Mouse (Mus musculus) adrenal gland (tissue): ENCODE measurements around the gene Arpc1a.
"Not testable (repeated sequence)": the region's sequence is repeated elsewhere in the genome, so short reads cannot be mapped to it uniquely, and the experiment has no call there.

Experiments
- intact Hi-C: fragments of 180-260 bp; cut with DNase I; formaldehyde crosslinking; loops from one replicate; pipeline ENCODE4 v1.15.1; 2025
- long read RNA-seq, 2 experiments: library from polyadenylated mRNA; unstranded; transcript quantifications; one replicate each; pipeline ENCODE4 v2.0.0; 2020; ENCODE audit warnings: borderline replicate concordance in 1 of 2; ENCODE audit not compliant: insufficient replicate concordance in 1 of 2

Gene Arpc1a
- long read RNA-seq, experiment 1, transcript Arpc1a-201 (10 exons, 1,632 nt) = major isoform, 181 of 197 reads
- long read RNA-seq, experiment 1, partial matches to known transcripts = 9 of 197 reads
- long read RNA-seq, experiment 1, other reads (novel, unspliced or antisense) = 7 of 197 reads
- long read RNA-seq, experiment 2, transcript Arpc1a-201 (10 exons, 1,632 nt) = major isoform, 167 of 197 reads
- long read RNA-seq, experiment 2, partial matches to known transcripts = 18 of 197 reads
- long read RNA-seq, experiment 2, other reads (novel, unspliced or antisense) = 9 of 197 reads

GRCm38 (mm10) chr5:145083632-145084451, at the start of gene Arpc1a, which contains the start of gene Kpna7:
Arpc1a (plus strand) TSS chr5:145083830.
Kpna7 (minus strand) TSS chr5:145084030.
- intact Hi-C loops = loop anchor here (2.0 kb wide), 1 partner anchor 33 kb away; no protein-coding TSS in a partner anchor

GRCm38 (mm10) chr5:145041628-145042027, 42.0 kb upstream of the Arpc1a start:
- intact Hi-C loops = loop anchor here (1.0 kb wide), 1 partner anchor 10 kb away; no protein-coding TSS in a partner anchor

- intact Hi-C loops = loop anchor here (1.0 kb wide), 1 partner anchor 11 kb away; no protein-coding TSS in a partner anchor
Observed at GRCm38 (mm10) chr5:145042690-145043089, 40.9 kb upstream of the Arpc1a start, which contains the start of gene 1700018F24Rik. 1700018F24Rik (plus strand) TSS chr5:145042990.

GRCm38 (mm10) chr5:145054187-145054586, 29.4 kb upstream of the Arpc1a start:
- intact Hi-C loops = not testable (repeated sequence)

- intact Hi-C loops = no loop called here
Observed at GRCm38 (mm10) chr5:145057907-145058306, 25.7 kb upstream of the Arpc1a start.

GRCm38 (mm10) chr5:145058722-145059121, 24.9 kb upstream of the Arpc1a start:
- intact Hi-C loops = no loop called here

GRCm38 (mm10) chr5:145059524-145059923, 24.1 kb upstream of the Arpc1a start:
- intact Hi-C loops = no loop called here

- intact Hi-C loops = loop anchor here (5.0 kb wide), 1 partner anchor 48 kb away; no protein-coding TSS in a partner anchor
Observed at GRCm38 (mm10) chr5:145064765-145065340, 18.8 kb upstream of the Arpc1a start.

GRCm38 (mm10) chr5:145068863-145069262, 14.8 kb upstream of the Arpc1a start:
- intact Hi-C loops = loop anchor here (5.0 kb wide), 1 partner anchor 52 kb away; no protein-coding TSS in a partner anchor

GRCm38 (mm10) chr5:145069707-145070106, 13.9 kb upstream of the Arpc1a start:
- intact Hi-C loops = loop anchor here (5.0 kb wide), 1 partner anchor 52 kb away; no protein-coding TSS in a partner anchor

- intact Hi-C loops = no loop called here
Observed at GRCm38 (mm10) chr5:145071342-145071741, 12.3 kb upstream of the Arpc1a start.

- intact Hi-C loops = no loop called here
Observed at GRCm38 (mm10) chr5:145075081-145075480, 8.5 kb upstream of the Arpc1a start.

GRCm38 (mm10) chr5:145081866-145082613, 1.6 kb upstream of the Arpc1a start:
- intact Hi-C loops = loop anchor here (2.0 kb wide), 1 partner anchor 35 kb away; no protein-coding TSS in a partner anchor

GRCm38 (mm10) chr5:145083201-145083600, 429 bp upstream of the Arpc1a start:
- intact Hi-C loops = loop anchor here (2.0 kb wide), 1 partner anchor 34 kb away; no protein-coding TSS in a partner anchor

- intact Hi-C loops = no loop called here
Observed at GRCm38 (mm10) chr5:145084822-145085221, 1.2 kb downstream of the Arpc1a start.

- intact Hi-C loops = no loop called here
Observed at GRCm38 (mm10) chr5:145088186-145088585, 4.6 kb downstream of the Arpc1a start.

GRCm38 (mm10) chr5:145089878-145090277, 6.2 kb downstream of the Arpc1a start:
- intact Hi-C loops = no loop called here

GRCm38 (mm10) chr5:145096195-145096594, 12.6 kb downstream of the Arpc1a start:
- intact Hi-C loops = no loop called here

- intact Hi-C loops = no loop called here
Observed at GRCm38 (mm10) chr5:145098340-145098821, 14.8 kb downstream of the Arpc1a start.

GRCm38 (mm10) chr5:145100960-145101359, 17.3 kb downstream of the Arpc1a start:
- intact Hi-C loops = no loop called here
